Mouse (Mus musculus): ENCODE measurements around the gene Lsamp.
"Not testable (repeated sequence)": the region's sequence is repeated elsewhere in the genome, so short reads cannot be mapped to it uniquely, and the experiment has no call there.

Lsamp gene

GRCm38 (mm10) chr16:41941591-41942315 lies 1957.6 kb downstream of the Lsamp start:
- peak; percentile 94 for DNase-seq

GRCm38 (mm10) chr16:41957811-41958210 lies 1973.7 kb downstream of the Lsamp start:
- peak; percentile 79 for DNase-seq

- DNase-seq, result no peak
Observed at GRCm38 (mm10) chr16:41965636-41966035, 1981.5 kb downstream of the Lsamp start.

GRCm38 (mm10) chr16:41969215-41969614 lies 1985.1 kb downstream of the Lsamp start:
- no peak for DNase-seq

- no peak for DNase-seq
Observed at GRCm38 (mm10) chr16:41974866-41975719, 1990.9 kb downstream of the Lsamp start.

GRCm38 (mm10) chr16:41976897-41977296 lies 1992.7 kb downstream of the Lsamp start:
- no peak for DNase-seq

GRCm38 (mm10) chr16:41996956-41997355 lies 2012.8 kb downstream of the Lsamp start:
- DNase-seq, result peak; percentile 45

GRCm38 (mm10) chr16:42002925-42003324 lies 2018.8 kb downstream of the Lsamp start:
- DNase-seq, result no peak

- DNase-seq, result not testable (repeated sequence)
Observed at GRCm38 (mm10) chr16:42003506-42003905, 2019.3 kb downstream of the Lsamp start.

GRCm38 (mm10) chr16:42004166-42004565 lies 2020.0 kb downstream of the Lsamp start:
- peak; percentile 48 for DNase-seq

- peak; percentile 48 for DNase-seq
Observed at GRCm38 (mm10) chr16:42014937-42015336, 2030.8 kb downstream of the Lsamp start.

- DNase-seq, result no peak
Observed at GRCm38 (mm10) chr16:42015443-42015842, 2031.3 kb downstream of the Lsamp start.

- DNase-seq, result peak; percentile 99
Observed at GRCm38 (mm10) chr16:42016791-42017643, 2032.9 kb downstream of the Lsamp start.

GRCm38 (mm10) chr16:42022566-42022965 lies 2038.4 kb downstream of the Lsamp start:
- no peak for DNase-seq

- DNase-seq, result no peak
Observed at GRCm38 (mm10) chr16:42032030-42032429, 2047.9 kb downstream of the Lsamp start.

GRCm38 (mm10) chr16:42033449-42033848 lies 2049.3 kb downstream of the Lsamp start:
- no peak for DNase-seq

GRCm38 (mm10) chr16:42048138-42048537 lies 2064.0 kb downstream of the Lsamp start:
- DNase-seq, result peak; percentile 52

- DNase-seq, result no peak
Observed at GRCm38 (mm10) chr16:42059927-42060326, 2075.8 kb downstream of the Lsamp start.

GRCm38 (mm10) chr16:42074325-42074724 lies 2090.2 kb downstream of the Lsamp start:
- peak; percentile 78 for DNase-seq

GRCm38 (mm10) chr16:42079573-42079972 lies 2095.4 kb downstream of the Lsamp start:
- DNase-seq, result no peak

- no peak for DNase-seq
Observed at GRCm38 (mm10) chr16:42081611-42082010, 2097.4 kb downstream of the Lsamp start.

GRCm38 (mm10) chr16:42097510-42097909 lies 2113.3 kb downstream of the Lsamp start:
- DNase-seq, result no peak

GRCm38 (mm10) chr16:42102186-42102585 lies 2118.0 kb downstream of the Lsamp start:
- DNase-seq, result no peak

Measured in cerebellum, adult 9-10 months (tissue).